Mouse (Mus musculus): Measurements from ENCODE around the gene Bet1. TPM values are rescaled to one million over a fixed set of nuclear protein-coding genes. Genes with fewer than 3 reads are reported as not detected.
A peak's percentile ranks its signal among the peaks of the same experiment; 100 is the strongest.

The Bet1 gene
- 10 to 100 TPM; 41.8 to 74.8 (median 52.9) TPM for total RNA-seq (2022)

GRCm38 (mm10) chr6:4086663-4087454 lies at the start of gene Bet1:
Bet1 (minus strand) TSS chr6:4086972.
- peak; percentile 91 for DNase-seq

- no peak for DNase-seq
Observed at GRCm38 (mm10) chr6:4132239-4132638, 45.5 kb upstream of the Bet1 start.

- no peak for DNase-seq
Observed at GRCm38 (mm10) chr6:4131149-4131548, 44.4 kb upstream of the Bet1 start.

GRCm38 (mm10) chr6:4118611-4119010 lies 31.8 kb upstream of the Bet1 start:
- DNase-seq: no peak

GRCm38 (mm10) chr6:4090423-4090822 lies 3.7 kb upstream of the Bet1 start:
- no peak for DNase-seq

- no peak for DNase-seq
Observed at GRCm38 (mm10) chr6:4072281-4072680, 14.5 kb downstream of the Bet1 start.

- no peak for DNase-seq
Observed at GRCm38 (mm10) chr6:4069714-4070113, 17.1 kb downstream of the Bet1 start.

- no peak for DNase-seq
Observed at GRCm38 (mm10) chr6:4054387-4054786, 32.4 kb downstream of the Bet1 start.

GRCm38 (mm10) chr6:4052843-4053242 lies 33.9 kb downstream of the Bet1 start:
- DNase-seq: no peak

- DNase-seq: no peak
Observed at GRCm38 (mm10) chr6:4047200-4047599, 39.6 kb downstream of the Bet1 start.

- no peak for DNase-seq
Observed at GRCm38 (mm10) chr6:4041821-4042220, 45.0 kb downstream of the Bet1 start.

GRCm38 (mm10) chr6:4030956-4031355 lies 55.8 kb downstream of the Bet1 start:
- DNase-seq: peak; percentile 26

Other genes starting within 250 kb of the Bet1 start
- gene Tfpi2, start 98.1 kb downstream of the Bet1 start, total RNA-seq (2022): 1 to 10 TPM in 3 of 4 experiments, under 1 TPM in 1; 0.75 to 1.6 (median 1.2) TPM
- gene Gngt1, start 93.2 kb downstream of the Bet1 start, total RNA-seq (2022): not detected
- gene Gng11, start 83.1 kb downstream of the Bet1 start, total RNA-seq (2022): 10 to 100 TPM; 23.1 to 45.2 (median 35.0) TPM